Mouse (Mus musculus): ENCODE results near the gene Rnf185. TPM values are rescaled to one million over a fixed set of nuclear protein-coding genes. Genes with fewer than 3 reads are reported as not detected.

Rnf185 gene
- polyA plus RNA-seq, 1 experiment from 2014 or later: 9.7 TPM

GRCm38 (mm10) chr11:3408997-3409732 lies 43.0 kb downstream of the Rnf185 start, which contains the start of gene Limk2:
Gene Limk2, minus strand, starts transcription at chr11:3409189.
- peak; percentile 98 for ATAC-seq
- Histone ChIP-seq H3K4me1 (ENCODE audit: insufficient read depth) (peaks cover 24% of the 10 kb centered on the region), H3K4me2 (ENCODE audit: low read depth, low read length) (peak within 1 kb of the TSS; percentile 95), H3K4me3 (ENCODE audit: low read depth, low read length) (peak within 1 kb of the TSS; percentile 86), H3K36me3 (replicated peaks; ENCODE audit: insufficient read depth, low read length) (no peaks in the 10 kb centered on the region), H3K9me3 (ENCODE audit: low read length) (no peaks in the 10 kb centered on the region), H3K27ac (ENCODE audit: low read depth) (peak within 1 kb of the TSS; percentile 80), H3K9ac (replicated peaks) (peak within 1 kb of the TSS; percentile 84), H3K27me3 (ENCODE audit: insufficient read depth, low read length) (no peaks in the 10 kb centered on the region)
- 3% methylated on average over 44 of the region's 45 CpGs for WGBS (ENCODE audit: insufficient replicate concordance)
- TF ChIP-seq EP300 (IDR thresholded peaks at IDR 0.05; ENCODE audit: low read depth) (no peak), CTCF (IDR thresholded peaks at IDR 0.05; ENCODE audit: low read depth) (peak; percentile 92)
- peak; percentile 98 for DNase-seq

- 4% methylated on average over 34 of the region's 34 CpGs for WGBS (ENCODE audit: insufficient replicate concordance)
- ATAC-seq: no peak
- Histone ChIP-seq H3K9me3 (ENCODE audit: low read length) (no peaks in the 10 kb centered on the region), H3K4me1 (ENCODE audit: insufficient read depth) (peaks cover 30% of the 10 kb centered on the region), H3K27ac (ENCODE audit: low read depth) (peak overlapping the region; percentile 80), H3K4me2 (ENCODE audit: low read depth, low read length) (peak overlapping the region; percentile 95), H3K36me3 (replicated peaks; ENCODE audit: insufficient read depth, low read length) (no peaks in the 10 kb centered on the region), H3K4me3 (ENCODE audit: low read depth, low read length) (peak overlapping the region; percentile 86), H3K9ac (replicated peaks) (peak overlapping the region; percentile 84), H3K27me3 (ENCODE audit: insufficient read depth, low read length) (no peaks in the 10 kb centered on the region)
- peak; percentile 19 for DNase-seq
- TF ChIP-seq EP300 (IDR thresholded peaks at IDR 0.05; ENCODE audit: low read depth): no peak
- TF ChIP-seq CTCF (IDR thresholded peaks at IDR 0.05; ENCODE audit: low read depth): no peak
These were observed 43.8 kb downstream of the Rnf185 start for GRCm38 (mm10) chr11:3408131-3408996.

- H3K4me3 ChIP-seq (ENCODE audit: low read depth, low read length): no peak overlapping the region
- WGBS (ENCODE audit: insufficient replicate concordance): 71% methylated on average over 7 of the region's 7 CpGs
- ATAC-seq: no peak
- H3K27ac ChIP-seq (ENCODE audit: low read depth): peak overlapping the region; percentile 29; the same call in 1 of the 2 replicates
- no peaks in the 10 kb centered on the region for H3K36me3 ChIP-seq (replicated peaks; ENCODE audit: insufficient read depth, low read length)
- peaks cover 40% of the 10 kb centered on the region for H3K4me1 ChIP-seq (ENCODE audit: insufficient read depth)
- H3K27me3 ChIP-seq (ENCODE audit: insufficient read depth, low read length): no peaks in the 10 kb centered on the region
- no peak for TF ChIP-seq EP300 (IDR thresholded peaks at IDR 0.05; ENCODE audit: low read depth)
- TF ChIP-seq CTCF (IDR thresholded peaks at IDR 0.05; ENCODE audit: low read depth): no peak
- no peaks in the 10 kb centered on the region for H3K9me3 ChIP-seq (ENCODE audit: low read length)
- DNase-seq: no peak
- H3K9ac ChIP-seq (replicated peaks): no peak overlapping the region
- no peak overlapping the region for H3K4me2 ChIP-seq (ENCODE audit: low read depth, low read length)
These were observed 47.7 kb downstream of the Rnf185 start for GRCm38 (mm10) chr11:3404287-3405047.

- ATAC-seq (peak; percentile 78), DNase-seq (no peak)
- H3K9me3 ChIP-seq (ENCODE audit: low read length): no peaks in the 10 kb centered on the region
- 0 out of 2 replicates have a peak, but pooled peaks have one; percentile 4 for TF ChIP-seq CTCF (IDR thresholded peaks at IDR 0.05; ENCODE audit: low read depth)
- TF ChIP-seq EP300 (IDR thresholded peaks at IDR 0.05; ENCODE audit: low read depth): no peak
- H3K36me3 ChIP-seq (replicated peaks; ENCODE audit: insufficient read depth, low read length): no peaks in the 10 kb centered on the region
- no peak overlapping the region for H3K4me3 ChIP-seq (ENCODE audit: low read depth, low read length)
- no peaks in the 10 kb centered on the region for H3K27me3 ChIP-seq (ENCODE audit: insufficient read depth, low read length)
- H3K27ac ChIP-seq (ENCODE audit: low read depth): peak overlapping the region; percentile 51
- WGBS (ENCODE audit: insufficient replicate concordance): 49% methylated on average over 3 of the region's 3 CpGs
- H3K9ac ChIP-seq (replicated peaks): no peak overlapping the region
- peak overlapping the region; percentile 30; the same call in 1 of the 2 replicates for H3K4me2 ChIP-seq (ENCODE audit: low read depth, low read length)
- peaks cover 35% of the 10 kb centered on the region for H3K4me1 ChIP-seq (ENCODE audit: insufficient read depth)
These were observed 49.1 kb downstream of the Rnf185 start for GRCm38 (mm10) chr11:3403024-3403423.

- no peak overlapping the region for H3K9ac ChIP-seq (replicated peaks)
- DNase-seq (no peak), ATAC-seq (no peak)
- H3K27ac ChIP-seq (ENCODE audit: low read depth): no peak overlapping the region
- TF ChIP-seq EP300 (IDR thresholded peaks at IDR 0.05; ENCODE audit: low read depth) (no peak), CTCF (IDR thresholded peaks at IDR 0.05; ENCODE audit: low read depth) (no peak)
- H3K27me3 ChIP-seq (ENCODE audit: insufficient read depth, low read length): no peaks in the 10 kb centered on the region
- no peaks in the 10 kb centered on the region for H3K36me3 ChIP-seq (replicated peaks; ENCODE audit: insufficient read depth, low read length)
- 89% methylated on average over 1 of the region's 1 CpGs for WGBS (ENCODE audit: insufficient replicate concordance)
- H3K9me3 ChIP-seq (ENCODE audit: low read length): no peaks in the 10 kb centered on the region
- peaks cover 13% of the 10 kb centered on the region for H3K4me1 ChIP-seq (ENCODE audit: insufficient read depth)
- no peak overlapping the region for H3K4me2 ChIP-seq (ENCODE audit: low read depth, low read length)
- H3K4me3 ChIP-seq (ENCODE audit: low read depth, low read length): no peak overlapping the region
These were observed 53.8 kb downstream of the Rnf185 start for GRCm38 (mm10) chr11:3398318-3398717.
